Mouse (Mus musculus): ENCODE measurements around the gene Cdkal1. TPM values are rescaled to one million over a fixed set of nuclear protein-coding genes. Genes with fewer than 3 reads are reported as not detected.

Gene Cdkal1
- polyA plus RNA-seq, 1 experiment from 2014 or later: 35.1 TPM

- no peak for ATAC-seq (ENCODE audit: low FRiP score)
- WGBS: 75% methylated on average over 5 of the region's 5 CpGs
These were observed 321.9 kb downstream of the Cdkal1 start for GRCm38 (mm10) chr13:29533586-29533985.

GRCm38 (mm10) chr13:29528344-29528743, 327.1 kb downstream of the Cdkal1 start:
- no peaks in the 10 kb centered on the region for H3K9me3 ChIP-seq (ENCODE audit: control insufficient read depth, low read length)
- no peaks in the 10 kb centered on the region for H3K36me3 ChIP-seq (ENCODE audit: control insufficient read depth, insufficient read depth, low read length)
- H3K27me3 ChIP-seq (ENCODE audit: control insufficient read depth, insufficient read depth, low read length): no peaks in the 10 kb centered on the region
- no peak overlapping the region for H3K4me2 ChIP-seq
- ATAC-seq (ENCODE audit: low FRiP score) (no peak), DNase-seq (ENCODE audit: low spot score, missing footprints) (no peak)
- WGBS: 78% methylated on average over 5 of the region's 5 CpGs
- no peak overlapping the region for H3K27ac ChIP-seq (ENCODE audit: low read depth, low read length)
- no peaks in the 10 kb centered on the region for H3K4me1 ChIP-seq (ENCODE audit: control insufficient read depth, insufficient read depth, low read length)
- H3K4me3 ChIP-seq (ENCODE audit: low read depth, low read length): no peak overlapping the region
- H3K9ac ChIP-seq (ENCODE audit: low read length): no peak overlapping the region

More at GRCm38 (mm10) chr13:29533586-29533985, 321.9 kb downstream of the Cdkal1 start:
- no peaks in the 10 kb centered on the region for H3K36me3 ChIP-seq (ENCODE audit: control insufficient read depth, insufficient read depth, low read length)
- no peaks in the 10 kb centered on the region for H3K4me1 ChIP-seq (ENCODE audit: control insufficient read depth, insufficient read depth, low read length)
- no peak overlapping the region for H3K9ac ChIP-seq (ENCODE audit: low read length)
- H3K4me2 ChIP-seq: no peak overlapping the region
- H3K27me3 ChIP-seq (ENCODE audit: control insufficient read depth, insufficient read depth, low read length): no peaks in the 10 kb centered on the region
- DNase-seq (ENCODE audit: low spot score, missing footprints): no peak
- no peaks in the 10 kb centered on the region for H3K9me3 ChIP-seq (ENCODE audit: control insufficient read depth, low read length)
- H3K4me3 ChIP-seq (ENCODE audit: low read depth, low read length): no peak overlapping the region
- no peak overlapping the region for H3K27ac ChIP-seq (ENCODE audit: low read depth, low read length)

GRCm38 (mm10) chr13:29521321-29521720, 334.2 kb downstream of the Cdkal1 start:
- 87% methylated on average over 4 of the region's 4 CpGs for WGBS
- H3K4me2 ChIP-seq: no peak overlapping the region
- ATAC-seq (ENCODE audit: low FRiP score): no peak
- no peaks in the 10 kb centered on the region for H3K36me3 ChIP-seq (ENCODE audit: control insufficient read depth, insufficient read depth, low read length)
- no peak overlapping the region for H3K9ac ChIP-seq (ENCODE audit: low read length)
- no peak overlapping the region for H3K27ac ChIP-seq (ENCODE audit: low read depth, low read length)
- no peaks in the 10 kb centered on the region for H3K27me3 ChIP-seq (ENCODE audit: control insufficient read depth, insufficient read depth, low read length)
- no peaks in the 10 kb centered on the region for H3K4me1 ChIP-seq (ENCODE audit: control insufficient read depth, insufficient read depth, low read length)
- no peaks in the 10 kb centered on the region for H3K9me3 ChIP-seq (ENCODE audit: control insufficient read depth, low read length)
- H3K4me3 ChIP-seq (ENCODE audit: low read depth, low read length): no peak overlapping the region
- DNase-seq (ENCODE audit: low spot score, missing footprints): no peak

GRCm38 (mm10) chr13:29514071-29514470, 341.4 kb downstream of the Cdkal1 start:
- no peaks in the 10 kb centered on the region for H3K9me3 ChIP-seq (ENCODE audit: control insufficient read depth, low read length)
- no peak overlapping the region for H3K4me3 ChIP-seq (ENCODE audit: low read depth, low read length)
- DNase-seq (ENCODE audit: low spot score, missing footprints) (no peak), ATAC-seq (ENCODE audit: low FRiP score) (no peak)
- H3K27ac ChIP-seq (ENCODE audit: low read depth, low read length): no peak overlapping the region
- H3K4me2 ChIP-seq: no peak overlapping the region
- no peaks in the 10 kb centered on the region for H3K27me3 ChIP-seq (ENCODE audit: control insufficient read depth, insufficient read depth, low read length)
- 92% methylated on average over 1 of the region's 1 CpGs for WGBS
- no peaks in the 10 kb centered on the region for H3K36me3 ChIP-seq (ENCODE audit: control insufficient read depth, insufficient read depth, low read length)
- H3K9ac ChIP-seq (ENCODE audit: low read length): no peak overlapping the region
- no peaks in the 10 kb centered on the region for H3K4me1 ChIP-seq (ENCODE audit: control insufficient read depth, insufficient read depth, low read length)

GRCm38 (mm10) chr13:29504861-29505568, 350.5 kb downstream of the Cdkal1 start:
- no peak overlapping the region for H3K4me3 ChIP-seq (ENCODE audit: low read depth, low read length)
- 71% methylated on average over 4 of the region's 4 CpGs for WGBS
- DNase-seq (ENCODE audit: low spot score, missing footprints) (no peak), ATAC-seq (ENCODE audit: low FRiP score) (no peak)
- H3K27me3 ChIP-seq (ENCODE audit: control insufficient read depth, insufficient read depth, low read length): no peaks in the 10 kb centered on the region
- H3K9ac ChIP-seq (ENCODE audit: low read length): no peak overlapping the region
- H3K27ac ChIP-seq (ENCODE audit: low read depth, low read length): no peak overlapping the region
- H3K36me3 ChIP-seq (ENCODE audit: control insufficient read depth, insufficient read depth, low read length): no peaks in the 10 kb centered on the region
- no peak overlapping the region for H3K4me2 ChIP-seq
- H3K4me1 ChIP-seq (ENCODE audit: control insufficient read depth, insufficient read depth, low read length): 0 out of 2 replicates have a peak, but pooled peaks cover 3% of the 10 kb centered on the region
- no peaks in the 10 kb centered on the region for H3K9me3 ChIP-seq (ENCODE audit: control insufficient read depth, low read length)

- 77% methylated on average over 6 of the region's 6 CpGs for WGBS
These were observed 352.1 kb downstream of the Cdkal1 start for GRCm38 (mm10) chr13:29503147-29504044.

GRCm38 (mm10) chr13:29502481-29503146, 352.9 kb downstream of the Cdkal1 start:
- no peak overlapping the region for H3K4me2 ChIP-seq
- no peaks in the 10 kb centered on the region for H3K36me3 ChIP-seq (ENCODE audit: control insufficient read depth, insufficient read depth, low read length)
- 0 out of 2 replicates have a peak, but pooled peaks cover 3% of the 10 kb centered on the region for H3K4me1 ChIP-seq (ENCODE audit: control insufficient read depth, insufficient read depth, low read length)
- no peak overlapping the region for H3K9ac ChIP-seq (ENCODE audit: low read length)
- DNase-seq (ENCODE audit: low spot score, missing footprints) (no peak), ATAC-seq (ENCODE audit: low FRiP score) (no peak)
- H3K27me3 ChIP-seq (ENCODE audit: control insufficient read depth, insufficient read depth, low read length): no peaks in the 10 kb centered on the region
- no peak overlapping the region for H3K27ac ChIP-seq (ENCODE audit: low read depth, low read length)
- no peaks in the 10 kb centered on the region for H3K9me3 ChIP-seq (ENCODE audit: control insufficient read depth, low read length)
- no peak overlapping the region for H3K4me3 ChIP-seq (ENCODE audit: low read depth, low read length)
- 87% methylated on average over 5 of the region's 5 CpGs for WGBS

More at GRCm38 (mm10) chr13:29503147-29504044, 352.1 kb downstream of the Cdkal1 start:
- Histone ChIP-seq H3K9me3 (ENCODE audit: control insufficient read depth, low read length) (no peaks in the 10 kb centered on the region), H3K9ac (ENCODE audit: low read length) (no peak overlapping the region), H3K4me3 (ENCODE audit: low read depth, low read length) (no peak overlapping the region), H3K4me2 (no peak overlapping the region), H3K4me1 (ENCODE audit: control insufficient read depth, insufficient read depth, low read length) (0 out of 2 replicates have a peak, but pooled peaks cover 3% of the 10 kb centered on the region), H3K27ac (ENCODE audit: low read depth, low read length) (no peak overlapping the region), H3K27me3 (ENCODE audit: control insufficient read depth, insufficient read depth, low read length) (no peaks in the 10 kb centered on the region), H3K36me3 (ENCODE audit: control insufficient read depth, insufficient read depth, low read length) (no peaks in the 10 kb centered on the region)
- no peak for ATAC-seq (ENCODE audit: low FRiP score)
- DNase-seq (ENCODE audit: low spot score, missing footprints): no peak

- H3K27ac ChIP-seq (ENCODE audit: low read depth, low read length): no peak overlapping the region
- WGBS: 65% methylated on average over 2 of the region's 2 CpGs
These were observed 354.3 kb downstream of the Cdkal1 start for GRCm38 (mm10) chr13:29501173-29501572.

More at GRCm38 (mm10) chr13:29501173-29501572, 354.3 kb downstream of the Cdkal1 start:
- Histone ChIP-seq H3K9me3 (ENCODE audit: control insufficient read depth, low read length) (no peaks in the 10 kb centered on the region), H3K9ac (ENCODE audit: low read length) (no peak overlapping the region), H3K27me3 (ENCODE audit: control insufficient read depth, insufficient read depth, low read length) (no peaks in the 10 kb centered on the region), H3K4me2 (no peak overlapping the region), H3K36me3 (ENCODE audit: control insufficient read depth, insufficient read depth, low read length) (no peaks in the 10 kb centered on the region), H3K4me3 (ENCODE audit: low read depth, low read length) (no peak overlapping the region), H3K4me1 (ENCODE audit: control insufficient read depth, insufficient read depth, low read length) (0 out of 2 replicates have a peak, but pooled peaks cover 3% of the 10 kb centered on the region)
- DNase-seq (ENCODE audit: low spot score, missing footprints) (no peak), ATAC-seq (ENCODE audit: low FRiP score) (no peak)
